Comparison of ENCODE assay signal across 8 mouse cellular contexts in the genomic region with DNA sequence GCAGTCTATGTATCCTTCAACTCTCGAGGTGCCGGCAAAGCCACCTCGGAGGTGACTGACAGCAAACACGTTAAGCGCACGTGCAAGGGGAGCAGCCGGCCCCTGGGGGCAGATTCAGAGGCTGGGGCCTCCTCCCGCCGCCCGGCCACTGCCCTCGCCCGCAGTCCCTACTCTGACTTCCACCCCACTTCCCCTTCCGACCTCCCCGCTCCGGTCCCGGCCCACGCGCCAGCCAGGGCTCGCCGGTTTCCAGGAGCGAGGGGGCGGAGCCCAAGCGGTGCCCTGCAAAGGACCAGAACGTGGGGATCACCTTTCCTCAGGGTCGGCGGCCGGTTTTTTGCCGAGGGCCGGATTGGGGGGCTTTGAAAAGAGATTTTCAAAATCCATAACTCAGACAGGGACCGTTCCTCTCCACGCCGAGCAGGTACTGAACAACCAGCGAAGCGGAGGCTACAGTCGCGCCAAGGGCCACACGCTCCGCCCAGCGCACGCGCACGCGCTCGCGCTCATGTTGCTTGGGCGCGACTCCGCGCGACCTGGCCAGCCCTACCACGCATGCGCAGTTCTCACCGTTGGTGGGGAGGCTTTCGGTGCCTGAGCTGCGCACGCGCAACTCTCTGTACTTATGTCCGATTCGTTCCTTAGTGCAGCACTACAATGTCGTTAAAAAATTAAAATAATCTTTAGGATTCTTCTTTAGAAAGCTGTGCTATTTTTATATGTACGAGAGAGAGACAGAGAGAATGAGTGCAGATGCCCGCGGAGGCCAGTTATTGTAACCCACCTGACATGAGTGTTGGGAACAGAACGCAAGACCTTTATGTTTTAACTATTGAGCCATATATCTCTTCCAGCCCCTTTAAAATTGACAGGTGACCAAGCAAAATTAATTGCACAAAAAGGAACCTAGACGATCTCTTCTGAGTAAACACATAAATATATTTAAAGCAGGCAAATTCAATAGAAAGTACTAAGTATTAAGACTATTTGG. TPM values are rescaled to one million over a fixed set of nuclear protein-coding genes. Genes with fewer than 3 reads are reported as not detected.
DNase-seq lines count a peak whose midpoint lies in the region; ATAC-seq and TF ChIP-seq lines count a peak whose summit lies in the region.

A gene (minus strand): TSS at position 540 of the 991 bp plus-strand sequence.

- H3K27me3 ChIP-seq in E14TG2a.4 (ENCODE audit: insufficient read depth, low read length): peaks cover 14% of the 10 kb centered on the region
- H3K27me3 ChIP-seq in forebrain, embryonic 13.5 days: no peaks in the 10 kb centered on the region
- H3K27me3 ChIP-seq in liver, postnatal 0 days (ENCODE audit: insufficient read depth, low read length): no peaks in the 10 kb centered on the region
- H3K27me3 ChIP-seq in neural tube, embryonic 14.5 days (ENCODE audit: control insufficient read depth, insufficient read depth, low read length): no peaks in the 10 kb centered on the region

- no peak for TF ChIP-seq CTCF in E14TG2a.4 (conservative IDR thresholded peaks at IDR 0.05; ENCODE audit: low read length)
- no peak for TF ChIP-seq CTCF in liver, postnatal 0 days (IDR thresholded peaks at IDR 0.05; ENCODE audit: low read depth)

- peaks cover 5% of the 10 kb centered on the region for H3K4me1 ChIP-seq in E14TG2a.4 (replicated peaks; ENCODE audit: low read depth, low read length)
- peaks cover 8% of the 10 kb centered on the region for H3K4me1 ChIP-seq in forebrain, embryonic 13.5 days
- peaks cover 3% of the 10 kb centered on the region; the same call in 1 of the 2 replicates for H3K4me1 ChIP-seq in liver, postnatal 0 days (ENCODE audit: insufficient read depth)
- H3K4me1 ChIP-seq in neural tube, embryonic 14.5 days (ENCODE audit: control insufficient read depth, insufficient read depth, low read length): peaks cover 4% of the 10 kb centered on the region; the same call in 1 of the 2 replicates

- H3K27ac ChIP-seq in forebrain, embryonic 13.5 days: peak within 1 kb of the TSS; percentile 65; the same call in 1 of the 2 replicates
- H3K27ac ChIP-seq in liver, postnatal 0 days (ENCODE audit: low read depth): peak within 1 kb of the TSS; percentile 85
- H3K27ac ChIP-seq in neural tube, embryonic 14.5 days (ENCODE audit: low read depth, low read length): peak within 1 kb of the TSS; percentile 78

- peak; percentile 96 for DNase-seq in c-Kit-positive CD71-positive TER-119-positive erythroid progenitor cells, embryonic 14.5 days (ENCODE audit: low spot score)
- peak; percentile 98 for DNase-seq in heart, postnatal 10 days
- peak; percentile 87 for DNase-seq in large intestine, adult 2 months (ENCODE audit: low read depth, low spot score)
- DNase-seq in liver, postnatal 0 days: peak; percentile 98
- DNase-seq in testis, postnatal 10 days (ENCODE audit: low spot score): peak; percentile 97

- peak within 1 kb of the TSS; percentile 88 for H3K4me3 ChIP-seq in E14TG2a.4 (replicated peaks; ENCODE audit: low read length)
- peak within 1 kb of the TSS; percentile 77 for H3K4me3 ChIP-seq in forebrain, embryonic 13.5 days
- peak within 1 kb of the TSS; percentile 79 for H3K4me3 ChIP-seq in liver, postnatal 0 days (ENCODE audit: low read depth, low read length)
- H3K4me3 ChIP-seq in neural tube, embryonic 14.5 days (ENCODE audit: low read depth, low read length): peak within 1 kb of the TSS; percentile 83

- peak within 1 kb of the TSS; percentile 82 for H3K4me2 ChIP-seq in forebrain, embryonic 13.5 days
- peak within 1 kb of the TSS; percentile 86 for H3K4me2 ChIP-seq in liver, postnatal 0 days (ENCODE audit: low read depth, low read length)
- H3K4me2 ChIP-seq in neural tube, embryonic 14.5 days (ENCODE audit: low read depth, low read length): peak within 1 kb of the TSS; percentile 78

- H3K9me3 ChIP-seq in E14TG2a.4 (ENCODE audit: low read length): no peaks in the 10 kb centered on the region
- no peaks in the 10 kb centered on the region for H3K9me3 ChIP-seq in forebrain, embryonic 13.5 days (replicated peaks)
- H3K9me3 ChIP-seq in liver, postnatal 0 days (ENCODE audit: low read length): no peaks in the 10 kb centered on the region
- no peaks in the 10 kb centered on the region for H3K9me3 ChIP-seq in neural tube, embryonic 14.5 days (ENCODE audit: control insufficient read depth, low read length)

- ATAC-seq in forebrain, embryonic 13.5 days: peak; percentile 94
- peak; percentile 97 for ATAC-seq in liver, postnatal 0 days
- peak; percentile 95 for ATAC-seq in neural tube, embryonic 14.5 days (ENCODE audit: low read depth)

- intact Hi-C loops in heart, postnatal 10 days (cut with DNase I): loop anchor here (5.0 kb wide), 1 partner anchor 247 kb away; a partner anchor contains a TSS

- TF ChIP-seq EP300 in liver, postnatal 0 days (IDR thresholded peaks at IDR 0.05; ENCODE audit: low read depth): no peak

- 2% methylated on average over 65 of the region's 65 CpGs for WGBS in forebrain, embryonic 13.5 days
- WGBS in large intestine, adult 2 months: under 1% methylated on average over 65 of the region's 65 CpGs
- WGBS in liver, postnatal 0 days (ENCODE audit: insufficient replicate concordance): 2% methylated on average over 64 of the region's 65 CpGs
- under 1% methylated on average over 63 of the region's 65 CpGs for WGBS in neural tube, embryonic 14.5 days

- peak within 1 kb of the TSS; percentile 80 for H3K9ac ChIP-seq in forebrain, embryonic 13.5 days
- peak within 1 kb of the TSS; percentile 70 for H3K9ac ChIP-seq in liver, postnatal 0 days (replicated peaks)
- peak within 1 kb of the TSS; percentile 71 for H3K9ac ChIP-seq in neural tube, embryonic 14.5 days (replicated peaks; ENCODE audit: low read depth, low read length)

- peaks cover 19% of the 10 kb centered on the region for H3K36me3 ChIP-seq in E14TG2a.4 (ENCODE audit: insufficient read depth, low read length)
- peaks cover 8% of the 10 kb centered on the region; the same call in 1 of the 2 replicates for H3K36me3 ChIP-seq in forebrain, embryonic 13.5 days (ENCODE audit: poor library complexity, severe bottlenecking)
- peaks cover 5% of the 10 kb centered on the region; the same call in 1 of the 2 replicates for H3K36me3 ChIP-seq in liver, postnatal 0 days (replicated peaks; ENCODE audit: insufficient read depth, low read length)
- H3K36me3 ChIP-seq in neural tube, embryonic 14.5 days (ENCODE audit: control insufficient read depth, insufficient read depth, low read length): no peaks in the 10 kb centered on the region

RNA-seq across cellular contexts. Expression of the gene that starts here (rescaled TPM):
- polyA plus RNA-seq in forebrain, embryonic 13.5 days (2015; fragmentation: Nextera tagmentation; extraction: Ambion mirVana): 9.3 and 10.3 TPM in 2 replicates
- total RNA-seq in heart, postnatal 10 days (2021): 1 to 10 TPM; 3.2 to 3.5 TPM
- polyA plus RNA-seq in large intestine, adult 2 months (2012; rRNA removed): 0.78 and 1.3 TPM in 2 replicates
- polyA plus RNA-seq in liver, postnatal 0 days (2015; fragmentation: Nextera tagmentation; extraction: Ambion mirVana): 3.0 and 3.6 TPM in 2 replicates
- 16.3 and 16.4 TPM in 2 replicates for polyA plus RNA-seq in neural tube, embryonic 14.5 days (2014; fragmentation: Nextera tagmentation; extraction: Ambion mirVana)

Comparison
In these comparisons a context has a peak if more than half of its experiments do, and no peak if none do; other contexts are left out.
1. Peak in every context shown above with its lines: DNase-seq, ATAC-seq, H3K4me3 ChIP-seq and H3K27ac ChIP-seq.